Mouse (Mus musculus): ENCODE data around the gene Dirc2.

Dirc2 gene

GRCm38 (mm10) chr16:35685027-35685426, 84.1 kb downstream of the Dirc2 start:
- no peak for DNase-seq (ENCODE audit: low read depth, low spot score)

- no peak for DNase-seq (ENCODE audit: low read depth, low spot score)
These were observed 87.6 kb downstream of the Dirc2 start for GRCm38 (mm10) chr16:35681327-35682108.

GRCm38 (mm10) chr16:35678476-35678875, 90.7 kb downstream of the Dirc2 start:
- no peak for DNase-seq (ENCODE audit: low read depth, low spot score)

GRCm38 (mm10) chr16:35677511-35678113, 91.5 kb downstream of the Dirc2 start:
- no peak for DNase-seq (ENCODE audit: low read depth, low spot score)

GRCm38 (mm10) chr16:35664847-35665246, 104.3 kb downstream of the Dirc2 start:
- no peak for DNase-seq (ENCODE audit: low read depth, low spot score)

GRCm38 (mm10) chr16:35663831-35664414, 105.2 kb downstream of the Dirc2 start:
- no peak for DNase-seq (ENCODE audit: low read depth, low spot score)

GRCm38 (mm10) chr16:35660222-35660621, 108.9 kb downstream of the Dirc2 start:
- DNase-seq (ENCODE audit: low read depth, low spot score): no peak

GRCm38 (mm10) chr16:35653951-35654350, 115.2 kb downstream of the Dirc2 start:
- DNase-seq (ENCODE audit: low read depth, low spot score): no peak

- no peak for DNase-seq (ENCODE audit: low read depth, low spot score)
These were observed 116.5 kb downstream of the Dirc2 start for GRCm38 (mm10) chr16:35652706-35653105.

GRCm38 (mm10) chr16:35652206-35652605, 117.0 kb downstream of the Dirc2 start:
- DNase-seq (ENCODE audit: low read depth, low spot score): no peak

- DNase-seq (ENCODE audit: low read depth, low spot score): peak; percentile 13
These were observed 120.3 kb downstream of the Dirc2 start for GRCm38 (mm10) chr16:35648862-35649261.
